11 mouse cellular contexts compared by ENCODE assay signal in genomic region chr4:128878901-128879491, GRCm38 (mm10). TPM values are rescaled to one million over a fixed set of nuclear protein-coding genes. Genes with fewer than 3 reads are reported as not detected.
DNase-seq lines count a peak whose midpoint lies in the region; ATAC-seq and TF ChIP-seq lines count a peak whose summit lies in the region.
"Had no signal": no experiment of that assay in that cellular context is flagged by ENCODE, and none has a peak within 500 bp of the region (broad histone marks: within the 10 kb centered on the region; RNA-seq: fewer than 3 reads in every experiment).

No protein-coding gene starts in this region.

- no peaks in the 10 kb centered on the region for H3K36me3 ChIP-seq in kidney, embryonic 15.5 days
- H3K36me3 ChIP-seq in forebrain, embryonic 14.5 days (ENCODE audit: control insufficient read depth, insufficient read depth, low read length): no peaks in the 10 kb centered on the region
- no peaks in the 10 kb centered on the region for H3K36me3 ChIP-seq in midbrain, embryonic 11.5 days (ENCODE audit: control insufficient read depth, insufficient read depth, low read length)
- H3K36me3 ChIP-seq in liver, postnatal 0 days (replicated peaks; ENCODE audit: insufficient read depth, low read length): no peaks in the 10 kb centered on the region
- no peaks in the 10 kb centered on the region for H3K36me3 ChIP-seq in kidney, embryonic 14.5 days (ENCODE audit: control insufficient read depth, insufficient read depth, low read length)
- H3K36me3 ChIP-seq: lung, embryonic 15.5 days had no signal

- TF ChIP-seq EP300 in liver, postnatal 0 days (IDR thresholded peaks at IDR 0.05; ENCODE audit: low read depth): no peak

- TF ChIP-seq CTCF in liver, postnatal 0 days (IDR thresholded peaks at IDR 0.05; ENCODE audit: low read depth): no peak

- peaks cover 15% of the 10 kb centered on the region for H3K4me1 ChIP-seq in kidney, embryonic 15.5 days
- peaks cover 8% of the 10 kb centered on the region for H3K4me1 ChIP-seq in forebrain, embryonic 14.5 days (ENCODE audit: control insufficient read depth, insufficient read depth, low read length)
- peaks cover 7% of the 10 kb centered on the region; the same call in 1 of the 2 replicates for H3K4me1 ChIP-seq in midbrain, embryonic 11.5 days (ENCODE audit: control insufficient read depth, insufficient read depth, low read length)
- H3K4me1 ChIP-seq in liver, postnatal 0 days (ENCODE audit: insufficient read depth): peaks cover 10% of the 10 kb centered on the region
- H3K4me1 ChIP-seq in kidney, embryonic 14.5 days (ENCODE audit: control insufficient read depth, insufficient read depth, low read length): peaks cover 12% of the 10 kb centered on the region

- WGBS in kidney, embryonic 15.5 days: 20% methylated on average over 13 of the region's 13 CpGs
- 1% methylated on average over 13 of the region's 13 CpGs for WGBS in forebrain, embryonic 14.5 days
- 8% methylated on average over 13 of the region's 13 CpGs for WGBS in midbrain, embryonic 11.5 days
- 34% methylated on average over 13 of the region's 13 CpGs for WGBS in liver, postnatal 0 days (ENCODE audit: insufficient replicate concordance)
- WGBS in kidney, embryonic 14.5 days: 19% methylated on average over 13 of the region's 13 CpGs

- no peaks in the 10 kb centered on the region for H3K27me3 ChIP-seq in kidney, embryonic 15.5 days
- no peaks in the 10 kb centered on the region for H3K27me3 ChIP-seq in forebrain, embryonic 14.5 days (replicated peaks; ENCODE audit: control insufficient read depth, insufficient read depth, low read length)
- H3K27me3 ChIP-seq in midbrain, embryonic 11.5 days (ENCODE audit: control insufficient read depth, insufficient read depth, low read length): no peaks in the 10 kb centered on the region
- peaks cover 15% of the 10 kb centered on the region for H3K27me3 ChIP-seq in liver, postnatal 0 days (ENCODE audit: insufficient read depth, low read length)
- no peaks in the 10 kb centered on the region for H3K27me3 ChIP-seq in kidney, embryonic 14.5 days (ENCODE audit: control insufficient read depth, insufficient read depth, low read length)
- H3K27me3 ChIP-seq: lung, embryonic 15.5 days had no signal

- H3K9me3 ChIP-seq in kidney, embryonic 15.5 days (replicated peaks): no peaks in the 10 kb centered on the region
- H3K9me3 ChIP-seq in forebrain, embryonic 14.5 days (replicated peaks; ENCODE audit: control insufficient read depth, low read length): peaks cover 4% of the 10 kb centered on the region; the same call in 1 of the 2 replicates
- no peaks in the 10 kb centered on the region; the same call in 1 of the 2 replicates for H3K9me3 ChIP-seq in midbrain, embryonic 11.5 days (ENCODE audit: control insufficient read depth, low read length)
- no peaks in the 10 kb centered on the region for H3K9me3 ChIP-seq in liver, postnatal 0 days (ENCODE audit: low read length)
- H3K9me3 ChIP-seq in kidney, embryonic 14.5 days (ENCODE audit: control insufficient read depth, low read length): peaks cover 6% of the 10 kb centered on the region; the same call in 1 of the 2 replicates

- peak overlapping the region; percentile 34; the same call in 1 of the 2 replicates for H3K27ac ChIP-seq in kidney, embryonic 15.5 days
- no peak overlapping the region for H3K27ac ChIP-seq in forebrain, embryonic 14.5 days (ENCODE audit: low read depth, low read length)
- H3K27ac ChIP-seq in midbrain, embryonic 11.5 days (ENCODE audit: low read depth, low read length): no peak overlapping the region; the same call in 1 of the 2 replicates
- H3K27ac ChIP-seq in liver, postnatal 0 days (ENCODE audit: low read depth): no peak overlapping the region
- H3K27ac ChIP-seq in kidney, embryonic 14.5 days (ENCODE audit: low read depth, low read length): no peak overlapping the region
- H3K27ac ChIP-seq: lung, embryonic 15.5 days had no signal

- ATAC-seq in kidney, embryonic 15.5 days (replicated peaks; ENCODE audit: low FRiP score): no peak
- ATAC-seq in forebrain, embryonic 14.5 days: peak; percentile 47; the same call in 1 of the 2 replicates
- no peak for ATAC-seq in midbrain, embryonic 11.5 days (ENCODE audit: low FRiP score)
- no peak for ATAC-seq in liver, postnatal 0 days
- ATAC-seq in kidney, embryonic 14.5 days (ENCODE audit: low FRiP score, low TSS enrichment): no peak

- H3K4me2 ChIP-seq in kidney, embryonic 15.5 days: no peak overlapping the region
- peak overlapping the region; percentile 16; the same call in 1 of the 2 replicates for H3K4me2 ChIP-seq in forebrain, embryonic 14.5 days (ENCODE audit: low read length)
- H3K4me2 ChIP-seq in midbrain, embryonic 11.5 days: no peak overlapping the region
- no peak overlapping the region for H3K4me2 ChIP-seq in liver, postnatal 0 days (ENCODE audit: low read depth, low read length)
- no peak overlapping the region; the same call in 1 of the 2 replicates for H3K4me2 ChIP-seq in kidney, embryonic 14.5 days (replicated peaks; ENCODE audit: low read depth, low read length)
- H3K4me2 ChIP-seq: lung, embryonic 15.5 days had no signal

- no peak for DNase-seq in kidney, adult 9 months
- DNase-seq in ZHBTc4 (ENCODE audit: low read depth, low spot score): peak; percentile 94
- DNase-seq in forebrain, embryonic 14.5 days (ENCODE audit: low spot score): peak; percentile 65
- peak; percentile 87 for DNase-seq in midbrain, embryonic 11.5 days (ENCODE audit: low spot score, missing footprints)
- DNase-seq in liver, postnatal 0 days: no peak
- DNase-seq in cerebellum, postnatal 10 days: no peak
- DNase-seq: gastrocnemius, postnatal 36 days; heart, postnatal 14 days had no signal

- no peak overlapping the region for H3K9ac ChIP-seq in kidney, embryonic 15.5 days
- H3K9ac ChIP-seq in forebrain, embryonic 14.5 days (ENCODE audit: low read length): no peak overlapping the region
- no peak overlapping the region for H3K9ac ChIP-seq in midbrain, embryonic 11.5 days (ENCODE audit: low read length)
- H3K9ac ChIP-seq in liver, postnatal 0 days (replicated peaks): no peak overlapping the region
- H3K9ac ChIP-seq in kidney, embryonic 14.5 days (ENCODE audit: low read depth, low read length): no peak overlapping the region; the same call in 1 of the 2 replicates
- H3K9ac ChIP-seq: lung, embryonic 15.5 days had no signal

- H3K4me3 ChIP-seq in kidney, embryonic 15.5 days (replicated peaks): no peak overlapping the region
- H3K4me3 ChIP-seq in forebrain, embryonic 14.5 days (ENCODE audit: low read depth, low read length): no peak overlapping the region
- no peak overlapping the region for H3K4me3 ChIP-seq in midbrain, embryonic 11.5 days (ENCODE audit: low read depth, low read length)
- no peak overlapping the region for H3K4me3 ChIP-seq in liver, postnatal 0 days (ENCODE audit: low read depth, low read length)
- H3K4me3 ChIP-seq in kidney, embryonic 14.5 days (ENCODE audit: low read length): no peak overlapping the region
- H3K4me3 ChIP-seq: lung, embryonic 15.5 days had no signal

RNA-seq across cellular contexts. Expression of gene Trim62, which starts 4.4 kb away (rescaled TPM):
- polyA plus RNA-seq in kidney, embryonic 15.5 days (2015; fragmentation: Nextera tagmentation; extraction: Ambion mirVana): 6.8 and 7.1 TPM in 2 replicates
- 9.3 and 10.5 TPM in 2 replicates for polyA plus RNA-seq in forebrain, embryonic 14.5 days (2014; fragmentation: Nextera tagmentation; extraction: Ambion mirVana)
- polyA plus RNA-seq in midbrain, embryonic 11.5 days (2014; fragmentation: Nextera tagmentation; extraction: Ambion mirVana): 8.3 and 10.3 TPM in 2 replicates
- polyA plus RNA-seq in liver, postnatal 0 days (2015; fragmentation: Nextera tagmentation; extraction: Ambion mirVana): 0.26 and 0.32 TPM in 2 replicates
- polyA plus RNA-seq in kidney, embryonic 14.5 days (2014; fragmentation: Nextera tagmentation; extraction: Ambion mirVana): 7.3 and 11.0 TPM in 2 replicates

Comparison
In these comparisons a context has a peak if more than half of its experiments do, and no peak if none do; other contexts are left out.
1. DNase-seq: peak in ZHBTc4 (single experiment), forebrain, embryonic 14.5 days (single experiment) and midbrain, embryonic 11.5 days (single experiment); none in kidney, adult 9 months (single experiment), liver, postnatal 0 days (single experiment) and cerebellum, postnatal 10 days (0 of 2).